Mouse (Mus musculus): ENCODE results near the gene Tuba1c. TPM values are rescaled to one million over a fixed set of nuclear protein-coding genes. Genes with fewer than 3 reads are reported as not detected.
"Not testable (repeated sequence)": the region's sequence is repeated elsewhere in the genome, so short reads cannot be mapped to it uniquely, and the experiment has no call there.

Gene Tuba1c
- polyA plus RNA-seq, 1 experiment from 2014 or later = 203 TPM

- not testable (repeated sequence) for ATAC-seq (ENCODE audit: insufficient number of reproducible peaks, insufficient read depth, low FRiP score, low read depth); H3K27ac ChIP-seq (ENCODE audit: low read length); H3K9me3 ChIP-seq (ENCODE audit: control insufficient read depth, low read depth, low read length); H3K9ac ChIP-seq (replicated peaks; ENCODE audit: low read depth, low read length); H3K27me3 ChIP-seq (ENCODE audit: control insufficient read depth, insufficient read depth, low read length)
- Histone ChIP-seq H3K36me3 (ENCODE audit: control insufficient read depth, insufficient read depth, low read length) (peaks cover 25% of the 10 kb centered on the region), H3K4me3 (ENCODE audit: low read depth, low read length) (peak overlapping the region; percentile 44), H3K4me2 (replicated peaks; ENCODE audit: low read depth, low read length) (peak overlapping the region; percentile 87; the same call in 1 of the 2 replicates), H3K4me1 (ENCODE audit: control insufficient read depth, insufficient read depth, low read length) (peaks cover 11% of the 10 kb centered on the region; the same call in 1 of the 2 replicates)
- 92% methylated on average over 3 of the region's 3 CpGs for WGBS
Observed at GRCm38 (mm10) chr15:99076011-99076410, 46.3 kb downstream of the Tuba1c start.

DNA sequence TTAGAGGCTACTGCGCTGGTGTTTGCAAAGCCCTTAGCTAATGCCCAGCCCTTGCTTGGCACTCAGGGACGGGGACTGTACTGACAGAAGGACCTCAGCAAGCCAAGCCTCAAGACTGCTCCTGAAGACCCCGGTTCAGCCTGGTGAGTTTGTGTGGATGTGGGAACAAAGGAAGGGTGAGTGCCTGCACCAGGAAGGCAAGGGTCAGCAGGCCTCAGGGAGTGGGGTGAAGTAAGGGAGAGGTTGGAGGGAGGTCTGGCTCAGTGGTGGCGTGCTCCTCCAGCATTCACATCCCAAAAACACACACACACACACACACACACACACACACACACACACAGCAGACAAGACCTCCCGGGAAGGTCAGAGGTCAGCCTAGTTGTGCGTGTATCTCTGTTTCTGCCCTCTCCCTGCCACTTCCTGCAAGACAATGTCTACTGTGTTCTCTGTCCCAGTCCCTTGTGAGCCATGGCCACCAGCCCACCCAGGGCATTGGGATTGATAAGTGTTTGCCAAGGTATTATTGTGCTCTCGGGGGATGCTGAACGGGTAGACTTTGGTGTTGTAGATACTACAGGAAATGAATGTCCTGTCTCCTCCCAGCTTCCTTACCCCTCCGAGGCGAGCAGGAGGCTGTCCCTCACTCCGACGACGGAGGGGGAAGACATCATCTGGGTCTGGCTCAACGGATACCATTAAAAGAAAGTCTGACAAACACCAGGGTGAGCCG is 48.7 kb downstream of the Tuba1c start:
- H3K36me3 ChIP-seq (ENCODE audit: control insufficient read depth, insufficient read depth, low read length) = peaks cover 42% of the 10 kb centered on the region

GRCm38 (mm10) chr15:99079804-99080203 is 50.1 kb downstream of the Tuba1c start:
- Histone ChIP-seq H3K4me3 (ENCODE audit: low read depth, low read length) (no peak overlapping the region), H3K36me3 (ENCODE audit: control insufficient read depth, insufficient read depth, low read length) (peaks cover 42% of the 10 kb centered on the region), H3K9ac (replicated peaks; ENCODE audit: low read depth, low read length) (no peak overlapping the region), H3K4me1 (ENCODE audit: control insufficient read depth, insufficient read depth, low read length) (peaks cover 11% of the 10 kb centered on the region), H3K4me2 (replicated peaks; ENCODE audit: low read depth, low read length) (no peak overlapping the region), H3K27ac (ENCODE audit: low read length) (no peak overlapping the region), H3K27me3 (ENCODE audit: control insufficient read depth, insufficient read depth, low read length) (peaks cover 6% of the 10 kb centered on the region; the same call in 1 of the 2 replicates), H3K9me3 (ENCODE audit: control insufficient read depth, low read depth, low read length) (no peaks in the 10 kb centered on the region)
- WGBS = 77% methylated on average over 3 of the region's 3 CpGs
- ATAC-seq (ENCODE audit: insufficient number of reproducible peaks, insufficient read depth, low FRiP score, low read depth) = no peak

More for the DNA sequence above, 48.7 kb downstream of the Tuba1c start:
- 75% methylated on average over 15 of the region's 15 CpGs for WGBS
- no peak overlapping the region for H3K4me3 ChIP-seq (ENCODE audit: low read depth, low read length)
- H3K9me3 ChIP-seq (ENCODE audit: control insufficient read depth, low read depth, low read length) = no peaks in the 10 kb centered on the region
- H3K4me2 ChIP-seq (replicated peaks; ENCODE audit: low read depth, low read length) = no peak overlapping the region
- no peak overlapping the region for H3K9ac ChIP-seq (replicated peaks; ENCODE audit: low read depth, low read length)
- H3K4me1 ChIP-seq (ENCODE audit: control insufficient read depth, insufficient read depth, low read length) = peaks cover 11% of the 10 kb centered on the region; the same call in 1 of the 2 replicates
- ATAC-seq (ENCODE audit: insufficient number of reproducible peaks, insufficient read depth, low FRiP score, low read depth) = no peak
- no peaks in the 10 kb centered on the region; the same call in 1 of the 2 replicates for H3K27me3 ChIP-seq (ENCODE audit: control insufficient read depth, insufficient read depth, low read length)
- no peak overlapping the region for H3K27ac ChIP-seq (ENCODE audit: low read length)

- no peak overlapping the region for H3K4me2 ChIP-seq (replicated peaks; ENCODE audit: low read depth, low read length)
- H3K9me3 ChIP-seq (ENCODE audit: control insufficient read depth, low read depth, low read length) = no peaks in the 10 kb centered on the region
- no peak overlapping the region for H3K27ac ChIP-seq (ENCODE audit: low read length)
- 97% methylated on average over 12 of the region's 12 CpGs for WGBS
- H3K4me1 ChIP-seq (ENCODE audit: control insufficient read depth, insufficient read depth, low read length) = peaks cover 5% of the 10 kb centered on the region; the same call in 1 of the 2 replicates
- no peak overlapping the region for H3K9ac ChIP-seq (replicated peaks; ENCODE audit: low read depth, low read length)
- H3K27me3 ChIP-seq (ENCODE audit: control insufficient read depth, insufficient read depth, low read length) = peaks cover 23% of the 10 kb centered on the region
- no peak for ATAC-seq (ENCODE audit: insufficient number of reproducible peaks, insufficient read depth, low FRiP score, low read depth)
- peaks cover 35% of the 10 kb centered on the region for H3K36me3 ChIP-seq (ENCODE audit: control insufficient read depth, insufficient read depth, low read length)
- H3K4me3 ChIP-seq (ENCODE audit: low read depth, low read length) = no peak overlapping the region
Observed at GRCm38 (mm10) chr15:99082322-99082721, 52.6 kb downstream of the Tuba1c start.

DNA sequence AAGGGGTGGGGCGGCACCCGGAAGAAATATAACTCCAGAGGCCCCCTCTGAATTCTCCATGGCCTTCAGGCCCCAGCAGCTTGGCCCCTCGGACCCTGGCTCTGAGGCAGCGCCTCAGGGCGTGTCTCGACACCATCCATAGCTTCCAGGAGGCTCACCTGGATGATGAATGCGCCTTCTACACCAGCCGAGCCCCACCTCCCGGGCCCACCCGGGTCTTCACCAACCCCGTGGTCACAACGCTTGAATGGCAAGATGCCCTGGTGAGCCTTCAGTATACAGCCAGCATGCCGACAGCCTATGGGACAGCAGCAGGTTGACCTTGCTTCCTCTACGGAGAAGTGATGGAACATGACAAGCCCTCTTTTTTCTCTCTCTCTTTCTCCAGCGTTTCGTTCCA is 53.1 kb downstream of the Tuba1c start:
- Histone ChIP-seq H3K27me3 (ENCODE audit: control insufficient read depth, insufficient read depth, low read length) (peaks cover 28% of the 10 kb centered on the region), H3K4me2 (replicated peaks; ENCODE audit: low read depth, low read length) (no peak overlapping the region), H3K36me3 (ENCODE audit: control insufficient read depth, insufficient read depth, low read length) (peaks cover 30% of the 10 kb centered on the region), H3K27ac (ENCODE audit: low read length) (no peak overlapping the region), H3K4me3 (ENCODE audit: low read depth, low read length) (no peak overlapping the region), H3K4me1 (ENCODE audit: control insufficient read depth, insufficient read depth, low read length) (peaks cover 8% of the 10 kb centered on the region), H3K9ac (replicated peaks; ENCODE audit: low read depth, low read length) (no peak overlapping the region), H3K9me3 (ENCODE audit: control insufficient read depth, low read depth, low read length) (no peaks in the 10 kb centered on the region)
- no peak for ATAC-seq (ENCODE audit: insufficient number of reproducible peaks, insufficient read depth, low FRiP score, low read depth)
- WGBS = 87% methylated on average over 16 of the region's 16 CpGs

GRCm38 (mm10) chr15:99083258-99083657 is 53.6 kb downstream of the Tuba1c start:
- Histone ChIP-seq H3K27me3 (ENCODE audit: control insufficient read depth, insufficient read depth, low read length) (peaks cover 31% of the 10 kb centered on the region), H3K36me3 (ENCODE audit: control insufficient read depth, insufficient read depth, low read length) (peaks cover 26% of the 10 kb centered on the region), H3K4me3 (ENCODE audit: low read depth, low read length) (no peak overlapping the region), H3K4me2 (replicated peaks; ENCODE audit: low read depth, low read length) (no peak overlapping the region), H3K4me1 (ENCODE audit: control insufficient read depth, insufficient read depth, low read length) (peaks cover 8% of the 10 kb centered on the region), H3K27ac (ENCODE audit: low read length) (no peak overlapping the region), H3K9ac (replicated peaks; ENCODE audit: low read depth, low read length) (no peak overlapping the region), H3K9me3 (ENCODE audit: control insufficient read depth, low read depth, low read length) (no peaks in the 10 kb centered on the region)
- no peak for ATAC-seq (ENCODE audit: insufficient number of reproducible peaks, insufficient read depth, low FRiP score, low read depth)
- 67% methylated on average over 9 of the region's 9 CpGs for WGBS

- peaks cover 8% of the 10 kb centered on the region for H3K4me1 ChIP-seq (ENCODE audit: control insufficient read depth, insufficient read depth, low read length)
- peaks cover 38% of the 10 kb centered on the region for H3K27me3 ChIP-seq (ENCODE audit: control insufficient read depth, insufficient read depth, low read length)
- no peak overlapping the region for H3K4me3 ChIP-seq (ENCODE audit: low read depth, low read length)
- 0 out of 2 replicates have a peak overlapping the region, but pooled peaks have one; percentile 10 for H3K4me2 ChIP-seq (replicated peaks; ENCODE audit: low read depth, low read length)
- no peak; the same call in 1 of the 2 replicates for ATAC-seq (ENCODE audit: insufficient number of reproducible peaks, insufficient read depth, low FRiP score, low read depth)
- H3K36me3 ChIP-seq (ENCODE audit: control insufficient read depth, insufficient read depth, low read length) = peaks cover 21% of the 10 kb centered on the region
- H3K9me3 ChIP-seq (ENCODE audit: control insufficient read depth, low read depth, low read length) = no peaks in the 10 kb centered on the region
- H3K27ac ChIP-seq (ENCODE audit: low read length) = no peak overlapping the region
- no peak overlapping the region for H3K9ac ChIP-seq (replicated peaks; ENCODE audit: low read depth, low read length)
- 12% methylated on average over 11 of the region's 11 CpGs for WGBS
Observed at GRCm38 (mm10) chr15:99083867-99084557, 54.3 kb downstream of the Tuba1c start.

DNA sequence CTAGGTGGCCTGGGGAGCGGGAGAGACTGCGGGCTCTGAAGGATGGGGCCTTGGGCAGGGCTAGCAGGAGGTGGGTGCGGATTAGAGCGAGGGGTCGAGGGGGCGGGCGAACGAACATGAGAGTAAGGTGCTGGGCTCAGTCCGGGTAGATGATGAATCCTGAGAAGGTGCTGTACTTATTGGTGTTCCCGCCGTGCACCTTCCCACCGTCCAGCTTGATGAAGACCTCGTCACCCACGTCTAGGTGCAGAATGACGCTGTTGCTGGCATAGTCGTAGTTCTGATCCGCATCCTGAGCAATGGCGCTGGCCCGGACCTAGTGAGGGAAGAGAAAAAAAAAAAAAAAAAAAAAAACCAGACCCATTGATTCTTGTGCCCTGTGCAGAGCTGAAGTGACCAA is 54.9 kb downstream of the Tuba1c start:
- Histone ChIP-seq H3K4me2 (replicated peaks; ENCODE audit: low read depth, low read length) (0 out of 2 replicates have a peak overlapping the region, but pooled peaks have one; percentile 10), H3K27ac (ENCODE audit: low read length) (no peak overlapping the region), H3K27me3 (ENCODE audit: control insufficient read depth, insufficient read depth, low read length) (peaks cover 44% of the 10 kb centered on the region), H3K9me3 (ENCODE audit: control insufficient read depth, low read depth, low read length) (no peaks in the 10 kb centered on the region), H3K9ac (replicated peaks; ENCODE audit: low read depth, low read length) (no peak overlapping the region), H3K36me3 (ENCODE audit: control insufficient read depth, insufficient read depth, low read length) (peaks cover 21% of the 10 kb centered on the region), H3K4me1 (ENCODE audit: control insufficient read depth, insufficient read depth, low read length) (peaks cover 8% of the 10 kb centered on the region), H3K4me3 (ENCODE audit: low read depth, low read length) (no peak overlapping the region)
- no peak for ATAC-seq (ENCODE audit: insufficient number of reproducible peaks, insufficient read depth, low FRiP score, low read depth)
- 11% methylated on average over 19 of the region's 19 CpGs for WGBS
